Mouse (Mus musculus): ENCODE data around the gene Atp6v1g1.

Gene Atp6v1g1

DNA sequence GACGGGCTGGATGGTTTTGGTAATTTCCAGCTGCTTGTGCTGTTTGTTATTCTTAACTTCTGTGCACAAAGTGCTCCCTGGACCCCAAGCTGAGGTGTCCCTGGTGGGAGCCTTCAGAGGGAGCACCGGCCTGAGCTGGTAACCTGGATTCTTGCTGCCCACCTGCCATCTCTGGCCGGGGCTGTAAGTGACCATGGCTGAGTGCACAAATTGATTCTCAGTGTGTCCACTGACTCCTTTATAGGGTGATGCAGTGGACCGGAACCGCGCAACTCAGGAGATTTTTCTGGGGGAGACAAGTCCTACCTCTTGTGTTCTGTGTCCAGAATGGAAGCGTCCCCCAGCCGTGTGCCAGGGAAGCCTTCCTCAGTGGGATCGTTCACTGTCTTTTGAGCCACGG lies 40.6 kb downstream of the Atp6v1g1 start:
- DNase-seq = no peak

DNA sequence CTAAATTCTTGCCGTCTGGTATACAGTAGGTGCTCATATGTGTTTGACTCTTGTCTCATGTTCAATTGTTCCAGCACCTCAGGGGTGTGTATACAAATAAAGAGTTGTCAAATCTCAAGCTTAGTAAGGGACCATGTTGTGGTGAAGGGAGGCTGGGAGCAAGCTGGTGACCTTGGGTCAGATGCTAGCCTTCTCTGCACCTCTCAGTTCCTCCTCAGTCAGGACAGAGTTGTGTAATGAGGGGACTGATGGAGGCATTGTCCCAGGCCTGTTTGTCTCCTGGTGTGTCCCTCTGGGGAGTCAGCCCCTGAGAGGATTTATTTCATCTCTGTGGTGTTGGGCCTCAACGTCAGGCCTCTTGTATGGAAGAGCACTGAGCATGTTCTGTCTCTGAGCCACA lies 41.7 kb downstream of the Atp6v1g1 start:
- no peak for DNase-seq

DNA sequence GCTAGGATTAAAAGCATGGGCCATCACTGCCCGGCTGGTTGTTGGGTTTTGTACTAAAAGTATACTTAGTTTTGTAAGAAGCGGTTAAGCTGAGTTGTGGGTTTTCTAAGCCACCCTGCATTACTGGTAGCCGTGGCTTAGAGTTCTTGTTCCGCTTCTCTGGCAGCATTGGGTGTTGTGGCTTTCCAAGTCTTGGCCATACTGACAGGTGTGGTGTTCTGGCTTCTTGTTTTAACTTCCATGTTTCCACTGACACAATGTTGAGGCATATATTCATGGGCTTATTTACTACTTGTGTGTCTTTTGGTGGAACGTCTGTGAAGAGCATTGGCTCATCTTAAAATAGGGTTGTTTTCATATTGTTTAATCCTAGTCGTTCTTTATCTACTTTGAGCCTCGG lies 45.4 kb downstream of the Atp6v1g1 start:
- no peak for DNase-seq

DNA sequence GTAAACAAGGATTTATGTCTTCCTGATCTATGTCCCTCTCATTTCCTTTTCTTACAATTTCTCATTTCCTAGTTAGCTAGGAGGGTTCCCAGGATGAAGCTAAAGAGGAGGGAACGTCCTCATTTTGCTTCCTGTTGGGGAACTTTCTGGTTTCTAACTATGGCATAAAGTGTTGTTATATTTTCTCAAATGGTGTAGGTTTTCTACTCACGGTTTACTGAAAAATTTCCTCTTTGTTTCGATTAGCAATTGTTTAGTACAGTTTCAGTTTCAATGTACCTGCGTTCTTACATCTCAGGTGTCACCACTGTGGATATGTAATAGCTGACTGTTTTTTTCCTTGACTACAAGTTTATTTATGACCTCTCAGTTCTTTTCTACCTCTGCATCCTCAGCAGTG lies 46.0 kb downstream of the Atp6v1g1 start:
- DNase-seq = no peak

DNA sequence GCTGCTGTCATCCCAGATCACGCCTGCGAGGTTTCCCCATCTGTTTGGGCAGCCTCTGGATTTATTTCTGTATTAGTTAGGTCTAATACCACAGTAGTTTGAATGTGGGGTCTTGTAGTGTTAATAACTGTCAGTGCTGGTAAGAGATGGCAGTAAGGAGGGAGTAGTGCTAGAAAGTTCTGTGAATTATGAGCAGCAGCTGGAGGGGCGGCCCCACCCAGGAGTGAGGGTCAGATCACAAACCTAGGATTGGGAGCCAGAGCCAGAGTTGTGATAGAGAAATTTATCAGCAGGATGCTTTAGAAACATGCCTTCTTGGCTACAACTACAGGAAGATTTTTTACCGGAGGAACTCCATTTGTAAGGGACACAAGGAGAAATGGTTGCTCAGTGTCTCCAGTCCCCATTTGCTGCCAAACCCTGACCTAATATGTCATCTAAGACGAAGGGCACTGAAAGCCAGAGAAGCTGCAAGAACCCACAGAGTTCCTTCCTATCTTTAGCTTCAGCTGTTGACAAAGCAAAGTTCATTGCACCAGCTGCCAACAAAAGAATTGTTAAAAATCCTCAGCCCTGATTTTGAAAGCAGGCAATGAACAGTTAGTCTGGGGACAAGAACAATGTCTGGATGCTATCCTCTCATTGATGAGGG lies 50.0 kb downstream of the Atp6v1g1 start:
- no peak for DNase-seq

DNA sequence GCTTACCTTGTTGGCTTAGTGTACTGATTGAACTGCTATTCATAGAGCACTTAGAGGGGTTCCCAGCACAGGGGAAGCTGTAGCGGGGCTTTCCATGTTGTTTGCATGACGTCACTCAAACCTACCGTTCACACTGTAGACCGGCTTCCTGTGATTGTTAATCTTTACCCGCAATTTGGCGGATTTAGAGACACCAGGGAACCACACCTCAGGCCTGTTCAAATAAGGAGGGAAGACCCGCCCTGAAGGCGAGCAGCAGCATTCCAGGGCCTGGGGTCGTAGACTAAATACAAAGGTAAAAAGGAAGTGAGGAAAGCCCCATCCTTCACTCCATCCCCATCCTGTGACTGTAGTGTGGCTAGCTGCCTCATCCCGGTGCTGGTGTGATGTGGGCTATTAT lies 50.7 kb downstream of the Atp6v1g1 start:
- no peak for DNase-seq

DNA sequence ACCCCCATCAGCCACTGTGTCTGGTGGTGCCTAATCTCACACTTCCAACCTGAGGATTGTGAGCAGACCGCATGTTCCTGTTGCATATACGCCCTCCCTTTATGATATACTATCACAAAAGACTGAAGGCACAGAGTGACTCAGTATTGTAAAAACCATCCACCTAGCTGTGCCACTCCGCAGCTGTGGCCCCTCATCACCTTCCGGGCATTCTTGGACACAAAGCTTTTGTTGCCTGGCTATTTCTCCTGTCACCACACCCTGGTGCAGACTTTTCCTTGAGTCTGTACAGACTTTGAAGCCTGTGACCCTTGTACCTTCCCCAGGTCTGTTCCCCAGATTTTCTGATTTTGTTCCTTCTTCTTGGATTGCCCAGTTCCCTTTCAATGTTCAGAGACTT lies 51.4 kb downstream of the Atp6v1g1 start:
- DNase-seq = no peak
